Mouse (Mus musculus) ES-Bruce4 (cell line): ENCODE data around the gene Gp9.

Source experiments
- CTCF ChIP-seq: IDR thresholded peaks from one replicate; pipeline ENCODE4 v1.8.1; 2011; ENCODE audit warnings: low read depth, low read length
- POLR2A ChIP-seq: IDR thresholded peaks from one replicate; pipeline ENCODE4 v1.8.1; 2011; ENCODE audit warnings: low read length; ENCODE audit not compliant: insufficient read depth

DNA sequence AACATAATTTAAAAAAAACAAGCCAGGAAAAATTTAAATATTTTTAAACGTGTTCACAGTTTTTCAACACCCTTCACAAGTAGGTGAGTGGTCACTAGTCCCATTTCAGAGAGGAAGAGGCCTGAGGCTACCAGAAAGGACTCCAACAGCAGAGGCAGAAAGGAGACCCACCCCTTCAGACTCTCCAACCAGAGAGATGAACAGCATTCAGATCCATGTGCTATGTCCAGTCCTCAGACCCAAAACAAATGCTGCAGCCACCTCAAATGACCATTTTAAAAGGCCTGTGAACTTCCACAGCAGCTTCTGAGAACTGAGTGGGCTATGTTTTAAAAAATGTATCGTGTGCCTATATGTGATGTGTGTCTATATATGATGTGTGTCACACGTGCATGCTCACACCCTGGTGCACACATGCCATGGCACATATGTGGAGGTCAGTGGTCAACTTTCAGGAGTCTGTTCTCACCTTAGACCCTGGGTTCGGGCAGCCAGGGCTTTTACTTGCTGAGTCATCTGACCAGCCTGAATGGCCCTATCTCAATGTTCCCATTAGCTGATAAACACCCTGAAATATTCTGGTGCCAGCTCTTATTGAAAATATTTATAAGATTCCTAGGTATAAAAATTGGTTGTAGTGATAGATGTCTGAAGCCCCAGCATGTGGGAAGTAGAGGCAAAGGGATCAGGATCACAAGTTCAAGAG lies 30.0 kb downstream of the Gp9 start:
- TF ChIP-seq CTCF, result no peak
- TF ChIP-seq POLR2A, result no peak
